Mouse (Mus musculus) bone marrow, adult 2 months (tissue): ENCODE measurements around the gene Cln5.

Experiments
- CTCF ChIP-seq: fragments of 200-500 bp; IDR thresholded peaks from 2 replicates; pipeline ENCODE4 v1.5.1; 2011; ENCODE audit warnings: low read length, control low read depth; ENCODE audit not compliant: control insufficient read depth, insufficient read depth
- POLR2A ChIP-seq: fragments of 200-500 bp; IDR thresholded peaks from 2 replicates; pipeline ENCODE4 v1.6.1; 2011; ENCODE audit warnings: low read depth, mild to moderate bottlenecking, control low read depth, low read length, borderline replicate concordance; ENCODE audit not compliant: control insufficient read depth

DNA sequence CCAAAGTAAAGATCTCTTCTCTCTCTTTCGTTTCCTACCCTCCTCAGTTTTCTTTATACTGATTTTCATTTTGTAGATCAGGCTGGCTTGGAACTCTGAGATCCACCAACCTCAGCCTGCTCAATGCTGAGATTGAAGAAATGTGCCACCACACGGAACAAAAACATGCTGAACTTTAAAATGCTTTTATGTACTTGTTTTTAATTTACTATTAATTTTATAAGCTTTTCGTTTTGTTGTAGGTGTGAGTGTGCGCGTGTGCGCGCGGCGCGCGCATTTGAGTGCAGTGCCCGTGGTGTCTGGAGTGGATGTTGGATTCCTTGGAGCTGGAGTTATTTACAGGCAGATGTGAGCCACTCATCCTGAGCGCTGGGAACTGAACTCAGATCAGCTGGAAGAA, 30.3 kb downstream of the Cln5 start:
- TF ChIP-seq POLR2A = no peak
- no peak for TF ChIP-seq CTCF
